Mouse (Mus musculus) limb, embryonic 14.5 days (tissue): ENCODE results near the gene Dgki. TPM values are rescaled to one million over a fixed set of nuclear protein-coding genes. Genes with fewer than 3 reads are reported as not detected.
A peak's percentile ranks its signal among the peaks of the same experiment; 100 is the strongest.

Experiments used
- ATAC-seq: fragments of 200-750 bp; cut with Nextera tagmentation; 2 replicates; pipeline ENCODE4 v1.8.0; 2017; ENCODE audit warnings: low read depth, moderate number of reproducible peaks, moderate TSS enrichment; ENCODE audit not compliant: low FRiP score
- DNase-seq: peaks from one replicate; pipeline ENCODE4 v3.0.0-alpha.2; 2015; ENCODE audit warnings: low spot score
- H3K27ac ChIP-seq: fragments of 300-500 bp; sonication (generic); replicated peaks from 2 replicates; pipeline ENCODE4 v1.5.1; 2014; ENCODE audit warnings: low read depth, mild to moderate bottlenecking, low read length, moderate library complexity, mixed read lengths
- H3K27me3 ChIP-seq: fragments of 300-500 bp; sonication (generic); 2 replicates; pipeline ENCODE4 v1.6.1; 2014; ENCODE audit warnings: low read length, mixed read lengths; ENCODE audit not compliant: control insufficient read depth, insufficient read depth
- H3K36me3 ChIP-seq: fragments of 300-500 bp; sonication (generic); 2 replicates; pipeline ENCODE4 v1.6.1; 2014; ENCODE audit warnings: mild to moderate bottlenecking, low read length, moderate library complexity, mixed read lengths; ENCODE audit not compliant: control insufficient read depth, insufficient read depth
- H3K4me1 ChIP-seq: fragments of 300-500 bp; sonication (generic); 2 replicates; pipeline ENCODE4 v1.6.1; 2014; ENCODE audit warnings: antibody characterized with exemption, low read length, mixed read lengths; ENCODE audit not compliant: control insufficient read depth, insufficient read depth
- H3K4me2 ChIP-seq: fragments of 300-500 bp; sonication (generic); replicated peaks from 2 replicates; pipeline ENCODE4 v1.6.1; 2014; ENCODE audit warnings: low read depth, mild to moderate bottlenecking, low read length, moderate library complexity; ENCODE audit not compliant: severe bottlenecking
- H3K4me3 ChIP-seq: fragments of 300-500 bp; sonication (generic); replicated peaks from 2 replicates; pipeline ENCODE4 v1.5.1; 2014; ENCODE audit warnings: low read length
- H3K9ac ChIP-seq: fragments of 300-500 bp; sonication (generic); 2 replicates; pipeline ENCODE4 v1.6.1; 2014; ENCODE audit warnings: mild to moderate bottlenecking, low read depth, low read length, moderate library complexity; ENCODE audit not compliant: severe bottlenecking
- H3K9me3 ChIP-seq: fragments of 300-500 bp; sonication (generic); 2 replicates; pipeline ENCODE4 v1.6.1; 2016; ENCODE audit warnings: low read length; ENCODE audit not compliant: control insufficient read depth
- POLR2A ChIP-seq: fragments of 200-500 bp; IDR thresholded peaks from 2 replicates; pipeline ENCODE4 v1.8.0; 2012; ENCODE audit warnings: inconsistent platforms, mild to moderate bottlenecking, moderate library complexity, borderline replicate concordance; ENCODE audit not compliant: insufficient read depth, insufficient read length; ENCODE audit errors: extremely low read depth
- WGBS: fragments of 180-500 bp; shearing (Covaris S2); extraction: QIAGEN DNeasy Blood & Tissue Kit; methylation state at CpG from one replicate; pipeline ENCODE4 v1.1.7; 2014; 5-methylcytosine and 5-hydroxymethylcytosine counted together
- polyA plus RNA-seq, 2 experiments: library from polyadenylated mRNA; depleted of rRNA in 1 of 2; stranded (reverse) in 1 of 2; unstranded in 1 of 2; fragments of >200 nt; fragmentation: Nextera tagmentation in 1 of 2; extraction: Ambion mirVana in 1 of 2; gene quantifications; 2 replicates each; pipeline versions ENCODE4 v1.2.1 to v1.2.3; 2012 to 2014

The Dgki gene
- polyA plus RNA-seq, 2 experiments, result 0.58 to 0.85 TPM

GRCm38 (mm10) chr6:37067357-37067756 is 232.6 kb downstream of the Dgki start:
- 73% methylated on average over 1 of the region's 1 CpGs for WGBS
- Histone ChIP-seq H3K36me3 (no peaks in the 10 kb centered on the region), H3K27ac (no peak overlapping the region), H3K4me3 (no peak overlapping the region), H3K4me1 (no peaks in the 10 kb centered on the region), H3K9me3 (no peaks in the 10 kb centered on the region), H3K4me2 (no peak overlapping the region), H3K9ac (no peak overlapping the region), H3K27me3 (no peaks in the 10 kb centered on the region)
- no peak for DNase-seq
- no peak for TF ChIP-seq POLR2A
- ATAC-seq, result no peak

- no peak for DNase-seq
- no peak for ATAC-seq
- no peak overlapping the region for H3K27ac ChIP-seq
- 20% methylated on average over 10 of the region's 10 CpGs for WGBS
- no peaks in the 10 kb centered on the region for H3K4me1 ChIP-seq
- no peak overlapping the region for H3K9ac ChIP-seq
- H3K9me3 ChIP-seq, result no peaks in the 10 kb centered on the region
- no peak for TF ChIP-seq POLR2A
- no peak overlapping the region for H3K4me2 ChIP-seq
- no peaks in the 10 kb centered on the region for H3K27me3 ChIP-seq
- H3K36me3 ChIP-seq, result no peaks in the 10 kb centered on the region
- no peak overlapping the region for H3K4me3 ChIP-seq
These were observed 235.7 kb downstream of the Dgki start for GRCm38 (mm10) chr6:37064214-37064830.

- Histone ChIP-seq H3K4me1 (no peaks in the 10 kb centered on the region), H3K36me3 (no peaks in the 10 kb centered on the region), H3K9me3 (no peaks in the 10 kb centered on the region), H3K27me3 (no peaks in the 10 kb centered on the region), H3K4me2 (no peak overlapping the region), H3K9ac (no peak overlapping the region), H3K27ac (no peak overlapping the region), H3K4me3 (no peak overlapping the region)
- no peak for TF ChIP-seq POLR2A
- no peak for ATAC-seq
- WGBS, result 94% methylated on average over 7 of the region's 7 CpGs
- no peak for DNase-seq
These were observed 236.7 kb downstream of the Dgki start for GRCm38 (mm10) chr6:37063266-37063665.

GRCm38 (mm10) chr6:37060114-37060513 is 239.9 kb downstream of the Dgki start:
- H3K27me3 ChIP-seq, result no peaks in the 10 kb centered on the region

DNA sequence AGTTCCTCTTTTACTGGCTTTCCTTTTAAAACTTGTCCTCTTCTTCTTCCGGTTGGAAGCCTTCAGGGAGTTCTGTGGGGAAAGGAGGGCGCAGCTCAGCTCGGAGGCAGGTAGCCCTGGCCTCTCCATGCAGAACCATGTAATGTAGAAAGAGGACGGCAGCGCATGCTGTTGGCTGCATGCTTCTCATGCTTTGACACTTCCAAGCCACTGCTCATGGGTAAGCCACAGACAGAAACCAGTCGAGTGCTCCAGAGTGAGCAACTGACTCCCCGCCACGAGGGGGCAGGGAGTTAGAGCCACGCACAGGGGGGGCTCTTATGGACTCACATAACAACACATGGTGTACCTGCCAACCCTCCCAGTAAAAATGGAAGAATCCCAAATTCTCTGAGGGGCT is 242.0 kb downstream of the Dgki start:
- Histone ChIP-seq H3K9me3 (no peaks in the 10 kb centered on the region), H3K27ac (no peak overlapping the region), H3K9ac (no peak overlapping the region), H3K27me3 (no peaks in the 10 kb centered on the region), H3K4me1 (peaks cover 7% of the 10 kb centered on the region; the same call in 1 of the 2 replicates), H3K4me3 (no peak overlapping the region), H3K36me3 (no peaks in the 10 kb centered on the region), H3K4me2 (no peak overlapping the region)
- ATAC-seq, result no peak
- WGBS, result 86% methylated on average over 9 of the region's 9 CpGs
- no peak for DNase-seq
- no peak for TF ChIP-seq POLR2A

More at GRCm38 (mm10) chr6:37060114-37060513, 239.9 kb downstream of the Dgki start:
- no peak for TF ChIP-seq POLR2A
- Histone ChIP-seq H3K4me2 (no peak overlapping the region), H3K4me1 (no peaks in the 10 kb centered on the region), H3K27ac (no peak overlapping the region), H3K4me3 (no peak overlapping the region), H3K9ac (no peak overlapping the region), H3K36me3 (no peaks in the 10 kb centered on the region), H3K9me3 (no peaks in the 10 kb centered on the region)
- peak; percentile 64; the same call in 1 of the 2 replicates for ATAC-seq
- whole genome bisulfite sequencing, result 37% methylated on average over 3 of the region's 3 CpGs
- no peak for DNase-seq

GRCm38 (mm10) chr6:37057536-37057935 is 242.4 kb downstream of the Dgki start:
- no peak for TF ChIP-seq POLR2A
- Histone ChIP-seq H3K4me3 (no peak overlapping the region), H3K36me3 (no peaks in the 10 kb centered on the region), H3K9ac (no peak overlapping the region), H3K4me2 (no peak overlapping the region), H3K27me3 (no peaks in the 10 kb centered on the region), H3K27ac (no peak overlapping the region), H3K4me1 (peaks cover 9% of the 10 kb centered on the region; the same call in 1 of the 2 replicates), H3K9me3 (no peaks in the 10 kb centered on the region)
- 94% methylated on average over 7 of the region's 7 CpGs for WGBS
- DNase-seq (no peak), ATAC-seq (no peak)
